Mouse (Mus musculus) brain, embryonic 14.5 days (tissue): ENCODE results near the gene Nf1.

ENCODE experiments used
- CTCF ChIP-seq: fragments of 200-500 bp; IDR thresholded peaks from 2 replicates; pipeline ENCODE4 v1.5.1; 2012; ENCODE audit warnings: inconsistent platforms, mild to moderate bottlenecking, moderate library complexity, borderline replicate concordance; ENCODE audit not compliant: insufficient read depth, insufficient read length; ENCODE audit errors: extremely low read depth
- POLR2A ChIP-seq: fragments of 200-500 bp; IDR thresholded peaks from 2 replicates; pipeline ENCODE4 v1.6.1; 2012; ENCODE audit warnings: mild to moderate bottlenecking, inconsistent platforms, borderline replicate concordance; ENCODE audit not compliant: poor library complexity, insufficient read depth, insufficient read length, severe bottlenecking; ENCODE audit errors: extremely low read depth

DNA sequence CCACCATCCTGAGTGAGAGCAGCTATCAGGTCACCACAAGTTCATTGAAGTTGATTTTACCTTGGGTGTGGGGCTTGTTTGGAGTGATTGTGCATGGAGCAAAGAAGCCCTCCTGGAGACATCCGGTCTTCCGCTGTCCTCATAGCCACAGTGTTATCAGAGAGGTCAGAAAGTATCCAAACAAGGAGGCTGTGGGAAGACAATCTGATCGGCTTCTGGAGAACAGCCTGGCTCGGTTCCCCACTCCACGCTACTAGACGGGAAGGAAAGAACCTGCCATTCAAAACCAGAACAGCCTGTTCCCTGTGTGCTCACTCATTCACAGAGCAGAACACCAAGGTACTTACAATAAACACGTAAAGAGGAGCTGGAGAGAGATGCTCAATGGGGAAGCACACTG, 19.7 kb upstream of the Nf1 start:
- TF ChIP-seq POLR2A, result no peak
- no peak for TF ChIP-seq CTCF
